Mouse (Mus musculus): ENCODE data around the gene Gm10722.
"Not testable (repeated sequence)": the region's sequence is repeated elsewhere in the genome, so short reads cannot be mapped to it uniquely, and the experiment has no call there.

- TF ChIP-seq MAX (IDR thresholded peaks at IDR 0.05); MYOD1 (IDR thresholded peaks at IDR 0.05; ENCODE audit: control insufficient read depth, insufficient read length, low read depth); CTCF (IDR thresholded peaks at IDR 0.05; ENCODE audit: control insufficient read depth, insufficient read depth, insufficient read length); USF1 (IDR thresholded peaks at IDR 0.05; ENCODE audit: low read depth); MYOG (IDR thresholded peaks at IDR 0.05; ENCODE audit: control insufficient read depth, extremely low read depth, insufficient read length); FOSL1 (IDR thresholded peaks at IDR 0.05; ENCODE audit: insufficient read depth, low read length, poor library complexity, severe bottlenecking); CEBPB (IDR thresholded peaks at IDR 0.05; ENCODE audit: low read depth): not testable (repeated sequence)
Observed at GRCm38 (mm10) chr9:3030677-3031318, 30.1 kb downstream of the Gm10722 start.
